Mouse (Mus musculus) CH12.LX (cell line): ENCODE data around the gene Lmf1. TPM values are rescaled to one million over a fixed set of nuclear protein-coding genes. Genes with fewer than 3 reads are reported as not detected.

Experiments
- DNase-seq: peaks from one replicate; pipeline ENCODE4 v3.0.0-alpha.2; 2013; ENCODE audit errors: extremely low read depth
- H3K27ac ChIP-seq: 2 replicates; pipeline ENCODE4 v1.5.1; 2012; ENCODE audit warnings: low read depth, mild to moderate bottlenecking, control low read depth, moderate library complexity; ENCODE audit not compliant: insufficient read depth
- H3K27me3 ChIP-seq: replicated peaks from 2 replicates; pipeline ENCODE3; 2012; ENCODE audit warnings: inconsistent platforms
- H3K36me3 ChIP-seq, 2 experiments: replicated peaks in 1 of 2; 2 replicates each; pipeline versions ENCODE3 to v1.6.1; 2012; ENCODE audit warnings: inconsistent platforms in 1 of 2, low read length in 1 of 2, mild to moderate bottlenecking in 1 of 2, mixed read lengths in 1 of 2, moderate library complexity in 1 of 2; ENCODE audit not compliant: control insufficient read depth in 1 of 2, insufficient read depth in 1 of 2
- H3K4me1 ChIP-seq, 2 experiments: 2 replicates each; pipeline ENCODE4 v1.6.1; 2012; ENCODE audit warnings: inconsistent platforms in 1 of 2, moderate library complexity in 1 of 2; ENCODE audit not compliant: insufficient read depth in 2 of 2, control insufficient read depth in 1 of 2
- H3K4me2 ChIP-seq: 2 replicates; pipeline ENCODE4 v1.6.1; 2012; ENCODE audit warnings: low read depth, mild to moderate bottlenecking, control low read depth; ENCODE audit not compliant: poor library complexity, insufficient read depth, severe bottlenecking
- H3K4me3 ChIP-seq, 3 experiments: fragments of 150-350 bp in 1 of 3; sonication (generic) in 1 of 3; replicated peaks in 1 of 3; 2 replicates each; pipeline versions ENCODE3 to v1.5.1; 2011 to 2012; ENCODE audit warnings: low read depth in 2 of 3, low read length in 2 of 3, mild to moderate bottlenecking in 2 of 3, moderate library complexity in 2 of 3, control low read depth in 1 of 3, improper control_type of control experiment in 1 of 3, inconsistent platforms in 1 of 3, mixed read lengths in 1 of 3; ENCODE audit not compliant: poor library complexity in 1 of 3
- H3K79me2 ChIP-seq: replicated peaks from 2 replicates; pipeline ENCODE4 v1.6.1; 2012; ENCODE audit warnings: mild to moderate bottlenecking, moderate library complexity; ENCODE audit not compliant: control insufficient read depth, poor library complexity, insufficient read depth, severe bottlenecking; ENCODE audit errors: extremely low read depth
- H3K9ac ChIP-seq: 2 replicates; pipeline ENCODE4 v1.6.1; 2012; ENCODE audit warnings: low read depth, mild to moderate bottlenecking, control low read depth, moderate library complexity; ENCODE audit not compliant: insufficient read depth
- H3K9me3 ChIP-seq: replicated peaks from 2 replicates; pipeline ENCODE3; 2012; ENCODE audit warnings: low read length, inconsistent platforms, mixed read lengths
- BHLHE40 ChIP-seq: IDR thresholded peaks from 2 replicates; pipeline ENCODE4 v1.6.1; 2011; ENCODE audit warnings: mild to moderate bottlenecking, low read depth, low read length, improper control_type of control experiment
- CTCF ChIP-seq, 2 experiments: IDR thresholded peaks in 1 of 2; conservative IDR thresholded peaks in 1 of 2; 2 replicates each; pipeline ENCODE4 v1.5.1; 2011 to 2012; ENCODE audit warnings: low read depth in 2 of 2, low read length in 2 of 2, improper control_type of control experiment in 1 of 2, inconsistent platforms in 1 of 2, mild to moderate bottlenecking in 1 of 2, moderate library complexity in 1 of 2
- E2F4 ChIP-seq: IDR thresholded peaks from 2 replicates; pipeline ENCODE4 v1.6.1; 2011; ENCODE audit warnings: low read depth, low read length, improper control_type of control experiment; ENCODE audit not compliant: insufficient replicate concordance
- ELF1 ChIP-seq: IDR thresholded peaks from 2 replicates; pipeline ENCODE4 v1.6.1; 2014; ENCODE audit warnings: low read depth, mild to moderate bottlenecking, inconsistent platforms, low read length, improper control_type of control experiment
- GABPA ChIP-seq: IDR thresholded peaks from 2 replicates; pipeline ENCODE4 v1.6.1; 2012; ENCODE audit warnings: low read depth, low read length, improper control_type of control experiment, inconsistent platforms; ENCODE audit not compliant: insufficient replicate concordance
- HCFC1 ChIP-seq: IDR thresholded peaks from 2 replicates; pipeline ENCODE4 v1.6.1; 2012; ENCODE audit warnings: low read depth, mild to moderate bottlenecking, inconsistent platforms, low read length, improper control_type of control experiment
- IRF4 ChIP-seq: IDR thresholded peaks from 2 replicates; pipeline ENCODE4 v1.6.1; 2014; ENCODE audit warnings: low read depth, mild to moderate bottlenecking, inconsistent platforms, low read length, improper control_type of control experiment
- JUN ChIP-seq: IDR thresholded peaks from 2 replicates; pipeline ENCODE4 v1.6.1; 2011; ENCODE audit warnings: low read depth, mild to moderate bottlenecking, low read length, improper control_type of control experiment, moderate library complexity; ENCODE audit not compliant: insufficient read depth
- JUND ChIP-seq: conservative IDR thresholded peaks from 2 replicates; pipeline ENCODE4 v1.6.1; 2011; ENCODE audit warnings: low read depth, low read length, improper control_type of control experiment
- KAT2A ChIP-seq: IDR thresholded peaks from 2 replicates; pipeline ENCODE4 v1.6.1; 2012; ENCODE audit warnings: low read length, improper control_type of control experiment, inconsistent platforms; ENCODE audit not compliant: insufficient replicate concordance
- MAFK ChIP-seq: IDR thresholded peaks from 2 replicates; pipeline ENCODE4 v1.6.1; 2011; ENCODE audit warnings: low read length, improper control_type of control experiment; ENCODE audit not compliant: insufficient replicate concordance
- MAZ ChIP-seq: IDR thresholded peaks from 2 replicates; pipeline ENCODE4 v1.6.1; 2012; ENCODE audit warnings: low read depth, mild to moderate bottlenecking, inconsistent platforms, low read length, improper control_type of control experiment, moderate library complexity
- MYC ChIP-seq: IDR thresholded peaks from 2 replicates; pipeline ENCODE4 v1.6.1; 2011; ENCODE audit warnings: low read depth, mild to moderate bottlenecking, improper control_type of control experiment, low read length
- NELFE ChIP-seq: IDR thresholded peaks from 2 replicates; pipeline ENCODE4 v1.6.1; 2011; ENCODE audit warnings: low read depth, low read length, improper control_type of control experiment
- POLR2A ChIP-seq: IDR thresholded peaks from 2 replicates; pipeline ENCODE4 v1.6.1; 2011; ENCODE audit warnings: low read depth, mild to moderate bottlenecking, improper control_type of control experiment, low read length
- POLR2AphosphoS2 ChIP-seq: IDR thresholded peaks from 2 replicates; pipeline ENCODE4 v1.6.1; 2011; ENCODE audit warnings: low read depth, low read length, improper control_type of control experiment
- SIN3A ChIP-seq: IDR thresholded peaks from 2 replicates; pipeline ENCODE4 v1.6.1; 2012; ENCODE audit warnings: low read length, improper control_type of control experiment, inconsistent platforms
- SMC3 ChIP-seq: IDR thresholded peaks from 2 replicates; pipeline ENCODE4 v1.6.1; 2011; ENCODE audit warnings: low read depth, low read length, improper control_type of control experiment
- UBTF ChIP-seq: IDR thresholded peaks from 2 replicates; pipeline ENCODE4 v1.6.1; 2012; ENCODE audit warnings: low read depth, mild to moderate bottlenecking, inconsistent platforms, low read length, improper control_type of control experiment, moderate library complexity
- USF2 ChIP-seq: conservative IDR thresholded peaks from 2 replicates; pipeline ENCODE4 v1.6.1; 2011; ENCODE audit warnings: low read depth, low read length, improper control_type of control experiment
- ZKSCAN1 ChIP-seq: IDR thresholded peaks from 2 replicates; pipeline ENCODE4 v1.6.1; 2012; ENCODE audit warnings: low read depth, inconsistent platforms, low read length, improper control_type of control experiment, borderline replicate concordance
- ZMIZ1 ChIP-seq: IDR thresholded peaks from 2 replicates; pipeline ENCODE4 v1.6.1; 2012; ENCODE audit warnings: low read depth, mild to moderate bottlenecking, inconsistent platforms, low read length, improper control_type of control experiment
- ZNF384 ChIP-seq: IDR thresholded peaks from 2 replicates; pipeline ENCODE4 v1.6.1; 2012; ENCODE audit warnings: low read depth, low read length, improper control_type of control experiment, inconsistent platforms
- dilution Hi-C: fragments of 300-500 bp; cut with MboI; formaldehyde crosslinking; loops from 2 replicates; pipeline ENCODE4 v1.14.3; 2020; ENCODE audit warnings: low sequenced_read_pairs; ENCODE audit not compliant: extremely low pct_unique_long_range_greater_than_20kb, extremely low pct_ligation_motif_present
- in situ Hi-C: fragments of 300-500 bp; cut with MboI; formaldehyde crosslinking; loops from 3 replicates; pipeline ENCODE4 v1.14.3; 2019; ENCODE audit warnings: low sequenced_read_pairs, low pct_ligation_motif_present, low pct_unique_long_range_greater_than_20kb, mixed read lengths
- polyA plus RNA-seq: library from polyadenylated mRNA; unstranded; fragments of >175 nt; gene quantifications from 2 replicates; pipeline ENCODE4 v1.2.1, GENCODE M21; 2012; ENCODE audit warnings: low read depth; ENCODE audit not compliant: insufficient read length
- total RNA-seq, 2 experiments: library from RNA; depleted of rRNA; stranded (reverse); fragments of 300-350 nt in 1 of 2; fragments of >200 nt in 1 of 2; gene quantifications; 2 replicates each; pipeline ENCODE4 v1.2.3; 2012 to 2014

Lmf1 gene
- total and polyA plus RNA-seq, 3 experiments: 13.3 to 26.9 (median 15.2) TPM

DNA sequence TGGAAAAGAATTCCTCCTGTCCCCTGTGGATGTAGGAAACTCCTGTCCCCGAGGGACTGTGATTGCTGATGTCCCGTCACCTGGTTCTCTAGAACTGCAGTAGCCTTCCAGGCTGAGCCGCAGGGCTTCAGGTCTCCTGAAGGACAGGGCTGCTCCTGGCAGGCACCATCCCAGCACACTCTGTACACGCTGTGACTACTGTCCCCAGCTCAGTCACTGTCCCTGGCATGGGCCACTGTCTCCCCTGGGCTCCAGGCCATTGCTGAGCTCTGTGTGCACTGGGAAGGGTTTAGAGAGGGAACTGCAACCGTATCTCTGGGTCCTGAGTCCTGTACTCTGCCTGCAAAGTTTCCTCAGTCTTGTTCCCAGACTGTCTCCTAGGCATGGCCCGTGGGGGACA lies 13.5 kb downstream of the Lmf1 start:
- no peaks in the 10 kb centered on the region for H3K4me1 ChIP-seq
- in situ Hi-C loops (no loop called here), dilution Hi-C loops (no loop called here)
- H3K36me3 ChIP-seq: peaks cover 22 to 90% of the 10 kb centered on the region in 2 experiments
- H3K27me3 ChIP-seq: no peaks in the 10 kb centered on the region
- TF ChIP-seq USF2 (no peak), POLR2A (no peak), CTCF (conservative IDR thresholded peaks at IDR 0.05 in 1 of 2, IDR thresholded peaks at IDR 0.05 in 1 of 2; ENCODE audit: low read depth in 2 of 2, low read length in 2 of 2) (no peak), ZNF384 (no peak), BHLHE40 (no peak), E2F4 (no peak), MAZ (no peak), HCFC1 (no peak), ELF1 (no peak), NELFE (no peak), JUN (no peak)
- no peak overlapping the region for H3K27ac ChIP-seq
- no peak overlapping the region for H3K4me3 ChIP-seq
- no peak for DNase-seq
- H3K79me2 ChIP-seq: no peaks in the 10 kb centered on the region
- H3K9ac ChIP-seq: no peak overlapping the region
- H3K4me2 ChIP-seq: no peak overlapping the region
- peaks cover 5% of the 10 kb centered on the region for H3K9me3 ChIP-seq

DNA sequence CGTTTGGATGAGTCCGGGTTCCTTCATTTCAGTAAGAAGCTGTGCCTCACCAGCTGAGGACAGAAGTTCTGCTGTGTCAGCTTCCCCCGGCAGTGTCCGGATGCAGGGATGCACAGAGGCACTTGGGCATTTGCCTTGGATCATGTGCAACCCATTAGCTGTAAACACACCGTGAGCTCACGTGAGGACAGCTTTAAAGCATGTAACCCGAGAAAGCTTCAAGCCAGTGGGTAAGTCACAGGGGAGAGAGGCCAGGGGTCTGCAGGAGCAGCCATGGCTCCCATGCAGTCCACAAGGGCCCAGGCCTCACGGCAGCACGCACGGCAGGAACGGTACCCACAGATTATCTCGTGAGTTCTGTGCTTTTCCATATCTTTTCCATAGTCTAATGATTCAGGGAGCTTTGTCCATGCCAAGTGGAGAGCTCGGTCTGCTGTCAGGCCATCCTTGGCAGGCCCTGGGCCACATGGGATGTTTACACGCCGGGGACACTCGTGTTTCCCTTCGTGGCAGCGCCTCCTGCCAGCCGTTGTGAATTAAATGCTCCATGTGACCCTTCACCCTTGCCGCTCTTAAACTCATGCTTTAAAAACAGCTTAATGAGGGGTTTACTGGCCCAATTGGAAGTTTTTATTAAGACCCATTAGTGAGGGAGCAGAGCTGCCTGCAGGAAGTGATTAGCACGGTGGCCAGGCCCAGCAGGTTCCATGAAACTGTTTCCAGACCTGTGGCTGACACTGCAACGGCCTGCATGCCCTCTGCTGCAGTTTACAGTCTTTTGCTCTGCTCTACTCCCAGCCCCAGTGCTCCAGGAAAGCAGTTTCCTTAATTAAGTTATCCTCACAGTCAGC lies 14.8 kb downstream of the Lmf1 start:
- in situ Hi-C loops: no loop called here
- Histone ChIP-seq H3K36me3 (peaks cover 19 to 89% of the 10 kb centered on the region in 2 experiments), H3K79me2 (no peaks in the 10 kb centered on the region)
- no peak for DNase-seq
- no peak for TF ChIP-seq UBTF
- no peak for TF ChIP-seq JUND
- TF ChIP-seq CTCF (conservative IDR thresholded peaks at IDR 0.05 in 1 of 2, IDR thresholded peaks at IDR 0.05 in 1 of 2; ENCODE audit: low read depth in 2 of 2, low read length in 2 of 2): no peak
- TF ChIP-seq MAFK: no peak
- no peak for TF ChIP-seq MAZ
- TF ChIP-seq MYC: no peak
- no peak for TF ChIP-seq ZMIZ1
- TF ChIP-seq SIN3A: no peak
- TF ChIP-seq GABPA: no peak
- TF ChIP-seq IRF4: no peak
- TF ChIP-seq SMC3: no peak
- no peak for TF ChIP-seq ZKSCAN1
- no peak for TF ChIP-seq NELFE
- TF ChIP-seq KAT2A: no peak
- no peak for TF ChIP-seq POLR2AphosphoS2
- TF ChIP-seq, all 38 proteins: peak for 0
- Histone ChIP-seq H3K4me3 (no peak overlapping the region), H3K27me3 (no peaks in the 10 kb centered on the region), H3K4me2 (no peak overlapping the region), H3K4me1 (no peaks in the 10 kb centered on the region), H3K9me3 (peaks cover 5% of the 10 kb centered on the region), H3K9ac (no peak overlapping the region), H3K27ac (no peak overlapping the region)
- dilution Hi-C loops: no loop called here
